Mouse (Mus musculus): ENCODE data around the gene Atp8a2.

GRCm38 (mm10) chr14:59739446-59739845 is 457.5 kb downstream of the Atp8a2 start:
- TF ChIP-seq CTCF (IDR thresholded peaks at IDR 0.05; ENCODE audit: low read depth): no peak
- no peak for TF ChIP-seq EP300 (IDR thresholded peaks at IDR 0.05; ENCODE audit: low read depth)

Measured in heart, postnatal 0 days (tissue).